Mouse (Mus musculus) CH12.LX (cell line): ENCODE measurements at regions not wholly inside any gene's neighbourhood (a gene's known extent, or its start where the extent isn't known, plus 50 kb on each side); places are given as distances from the start of the nearest gene placed in this dataset.

Experiments
- DNase-seq: peaks from one replicate; pipeline ENCODE4 v3.0.0-alpha.2; 2013; ENCODE audit errors: extremely low read depth
- H3K27ac ChIP-seq: 2 replicates; pipeline ENCODE4 v1.5.1; 2012; ENCODE audit warnings: low read depth, mild to moderate bottlenecking, control low read depth, moderate library complexity; ENCODE audit not compliant: insufficient read depth
- H3K27me3 ChIP-seq: replicated peaks from 2 replicates; pipeline ENCODE3; 2012; ENCODE audit warnings: inconsistent platforms
- H3K36me3 ChIP-seq, 2 experiments: replicated peaks in 1 of 2; 2 replicates each; pipeline versions ENCODE3 to v1.6.1; 2012; ENCODE audit warnings: inconsistent platforms in 1 of 2, low read length in 1 of 2, mild to moderate bottlenecking in 1 of 2, mixed read lengths in 1 of 2, moderate library complexity in 1 of 2; ENCODE audit not compliant: control insufficient read depth in 1 of 2, insufficient read depth in 1 of 2
- H3K4me1 ChIP-seq, 2 experiments: 2 replicates each; pipeline ENCODE4 v1.6.1; 2012; ENCODE audit warnings: inconsistent platforms in 1 of 2, moderate library complexity in 1 of 2; ENCODE audit not compliant: insufficient read depth in 2 of 2, control insufficient read depth in 1 of 2
- H3K4me2 ChIP-seq: 2 replicates; pipeline ENCODE4 v1.6.1; 2012; ENCODE audit warnings: low read depth, mild to moderate bottlenecking, control low read depth; ENCODE audit not compliant: poor library complexity, insufficient read depth, severe bottlenecking
- H3K4me3 ChIP-seq, 3 experiments: fragments of 150-350 bp in 1 of 3; sonication (generic) in 1 of 3; replicated peaks in 1 of 3; 2 replicates each; pipeline versions ENCODE3 to v1.5.1; 2011 to 2012; ENCODE audit warnings: low read depth in 2 of 3, low read length in 2 of 3, mild to moderate bottlenecking in 2 of 3, moderate library complexity in 2 of 3, control low read depth in 1 of 3, improper control_type of control experiment in 1 of 3, inconsistent platforms in 1 of 3, mixed read lengths in 1 of 3; ENCODE audit not compliant: poor library complexity in 1 of 3
- H3K79me2 ChIP-seq: replicated peaks from 2 replicates; pipeline ENCODE4 v1.6.1; 2012; ENCODE audit warnings: mild to moderate bottlenecking, moderate library complexity; ENCODE audit not compliant: control insufficient read depth, poor library complexity, insufficient read depth, severe bottlenecking; ENCODE audit errors: extremely low read depth
- H3K9ac ChIP-seq: 2 replicates; pipeline ENCODE4 v1.6.1; 2012; ENCODE audit warnings: low read depth, mild to moderate bottlenecking, control low read depth, moderate library complexity; ENCODE audit not compliant: insufficient read depth
- H3K9me3 ChIP-seq: replicated peaks from 2 replicates; pipeline ENCODE3; 2012; ENCODE audit warnings: low read length, inconsistent platforms, mixed read lengths
- BHLHE40 ChIP-seq: IDR thresholded peaks from 2 replicates; pipeline ENCODE4 v1.6.1; 2011; ENCODE audit warnings: mild to moderate bottlenecking, low read depth, low read length, improper control_type of control experiment
- CTCF ChIP-seq, 2 experiments: IDR thresholded peaks in 1 of 2; conservative IDR thresholded peaks in 1 of 2; 2 replicates each; pipeline ENCODE4 v1.5.1; 2011 to 2012; ENCODE audit warnings: low read depth in 2 of 2, low read length in 2 of 2, improper control_type of control experiment in 1 of 2, inconsistent platforms in 1 of 2, mild to moderate bottlenecking in 1 of 2, moderate library complexity in 1 of 2
- E2F4 ChIP-seq: IDR thresholded peaks from 2 replicates; pipeline ENCODE4 v1.6.1; 2011; ENCODE audit warnings: low read depth, low read length, improper control_type of control experiment; ENCODE audit not compliant: insufficient replicate concordance
- ELF1 ChIP-seq: IDR thresholded peaks from 2 replicates; pipeline ENCODE4 v1.6.1; 2014; ENCODE audit warnings: low read depth, mild to moderate bottlenecking, inconsistent platforms, low read length, improper control_type of control experiment
- ETS1 ChIP-seq: conservative IDR thresholded peaks from 2 replicates; pipeline ENCODE4 v1.6.1; 2012; ENCODE audit warnings: low read depth, mild to moderate bottlenecking, inconsistent platforms, low read length, improper control_type of control experiment, moderate library complexity
- GABPA ChIP-seq: IDR thresholded peaks from 2 replicates; pipeline ENCODE4 v1.6.1; 2012; ENCODE audit warnings: low read depth, low read length, improper control_type of control experiment, inconsistent platforms; ENCODE audit not compliant: insufficient replicate concordance
- HCFC1 ChIP-seq: IDR thresholded peaks from 2 replicates; pipeline ENCODE4 v1.6.1; 2012; ENCODE audit warnings: low read depth, mild to moderate bottlenecking, inconsistent platforms, low read length, improper control_type of control experiment
- IRF4 ChIP-seq: IDR thresholded peaks from 2 replicates; pipeline ENCODE4 v1.6.1; 2014; ENCODE audit warnings: low read depth, mild to moderate bottlenecking, inconsistent platforms, low read length, improper control_type of control experiment
- JUN ChIP-seq: IDR thresholded peaks from 2 replicates; pipeline ENCODE4 v1.6.1; 2011; ENCODE audit warnings: low read depth, mild to moderate bottlenecking, low read length, improper control_type of control experiment, moderate library complexity; ENCODE audit not compliant: insufficient read depth
- JUND ChIP-seq: conservative IDR thresholded peaks from 2 replicates; pipeline ENCODE4 v1.6.1; 2011; ENCODE audit warnings: low read depth, low read length, improper control_type of control experiment
- MAFK ChIP-seq: IDR thresholded peaks from 2 replicates; pipeline ENCODE4 v1.6.1; 2011; ENCODE audit warnings: low read length, improper control_type of control experiment; ENCODE audit not compliant: insufficient replicate concordance
- MAX ChIP-seq: IDR thresholded peaks from 2 replicates; pipeline ENCODE4 v1.6.1; 2011; ENCODE audit warnings: low read length, improper control_type of control experiment
- MAZ ChIP-seq: IDR thresholded peaks from 2 replicates; pipeline ENCODE4 v1.6.1; 2012; ENCODE audit warnings: low read depth, mild to moderate bottlenecking, inconsistent platforms, low read length, improper control_type of control experiment, moderate library complexity
- NRF1 ChIP-seq: IDR thresholded peaks from 2 replicates; pipeline ENCODE4 v1.6.1; 2014; ENCODE audit warnings: low read depth, mild to moderate bottlenecking, inconsistent platforms, low read length, improper control_type of control experiment, moderate library complexity
- PAX5 ChIP-seq: IDR thresholded peaks from 2 replicates; pipeline ENCODE4 v1.6.1; 2012; ENCODE audit warnings: low read length, inconsistent platforms, mixed read lengths
- RCOR1 ChIP-seq: conservative IDR thresholded peaks from 2 replicates; pipeline ENCODE4 v1.6.1; 2012; ENCODE audit warnings: low read depth, mild to moderate bottlenecking, inconsistent platforms, low read length, improper control_type of control experiment
- SIN3A ChIP-seq: IDR thresholded peaks from 2 replicates; pipeline ENCODE4 v1.6.1; 2012; ENCODE audit warnings: low read length, improper control_type of control experiment, inconsistent platforms
- UBTF ChIP-seq: IDR thresholded peaks from 2 replicates; pipeline ENCODE4 v1.6.1; 2012; ENCODE audit warnings: low read depth, mild to moderate bottlenecking, inconsistent platforms, low read length, improper control_type of control experiment, moderate library complexity
- USF1 ChIP-seq: IDR thresholded peaks from 2 replicates; pipeline ENCODE4 v1.6.1; 2014; ENCODE audit warnings: low read depth, mild to moderate bottlenecking, inconsistent platforms, low read length, improper control_type of control experiment
- ZC3H11A ChIP-seq: IDR thresholded peaks from 2 replicates; pipeline ENCODE4 v1.6.1; 2012; ENCODE audit warnings: low read depth, mild to moderate bottlenecking, inconsistent platforms, low read length, improper control_type of control experiment
- ZKSCAN1 ChIP-seq: IDR thresholded peaks from 2 replicates; pipeline ENCODE4 v1.6.1; 2012; ENCODE audit warnings: low read depth, inconsistent platforms, low read length, improper control_type of control experiment, borderline replicate concordance
- ZMIZ1 ChIP-seq: IDR thresholded peaks from 2 replicates; pipeline ENCODE4 v1.6.1; 2012; ENCODE audit warnings: low read depth, mild to moderate bottlenecking, inconsistent platforms, low read length, improper control_type of control experiment
- ZNF384 ChIP-seq: IDR thresholded peaks from 2 replicates; pipeline ENCODE4 v1.6.1; 2012; ENCODE audit warnings: low read depth, low read length, improper control_type of control experiment, inconsistent platforms
- dilution Hi-C: fragments of 300-500 bp; cut with MboI; formaldehyde crosslinking; loops from 2 replicates; pipeline ENCODE4 v1.14.3; 2020; ENCODE audit warnings: low sequenced_read_pairs; ENCODE audit not compliant: extremely low pct_unique_long_range_greater_than_20kb, extremely low pct_ligation_motif_present
- in situ Hi-C: fragments of 300-500 bp; cut with MboI; formaldehyde crosslinking; loops from 3 replicates; pipeline ENCODE4 v1.14.3; 2019; ENCODE audit warnings: low sequenced_read_pairs, low pct_ligation_motif_present, low pct_unique_long_range_greater_than_20kb, mixed read lengths

DNA sequence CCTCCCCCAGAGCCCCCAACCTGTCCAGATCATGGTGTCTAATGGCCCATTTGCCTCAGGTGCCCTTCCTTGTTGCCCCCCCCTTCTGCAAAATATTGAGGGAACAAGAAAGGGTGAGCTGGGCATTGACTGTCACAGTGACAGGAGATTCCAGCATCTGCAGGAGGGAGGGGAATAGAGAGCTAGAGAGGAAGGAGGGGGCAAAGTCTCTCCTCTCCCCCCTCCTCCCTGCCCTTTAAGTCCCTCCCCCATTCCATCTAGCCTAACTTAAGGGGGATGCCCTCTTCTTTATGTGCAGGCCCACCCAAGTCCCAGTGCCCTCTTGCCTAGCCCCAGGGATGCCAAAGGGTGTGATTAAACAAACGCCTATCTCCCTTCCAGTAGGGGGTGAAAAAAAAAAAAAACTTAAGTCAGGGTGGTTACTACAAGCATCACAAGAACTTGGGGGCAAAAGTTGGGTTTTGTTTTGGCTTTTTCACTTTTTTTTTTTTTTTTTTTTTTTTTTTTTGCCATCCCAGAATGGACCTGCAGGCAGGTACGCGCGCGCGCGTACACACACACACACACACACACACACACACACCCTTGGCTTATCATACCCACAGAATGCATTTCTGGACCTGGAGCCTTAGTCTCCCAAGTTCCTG lies 84.8 kb upstream of the Hsd17b12 start:
- Histone ChIP-seq H3K27me3 (peaks cover 49% of the 10 kb centered on the region), H3K4me2 (no peak overlapping the region), H3K79me2 (no peaks in the 10 kb centered on the region), H3K36me3 (no peaks in the 10 kb centered on the region), H3K4me1 (no peaks in the 10 kb centered on the region), H3K9me3 (peaks cover 2% of the 10 kb centered on the region), H3K27ac (no peak overlapping the region), H3K9ac (no peak overlapping the region), H3K4me3 (no peak overlapping the region)
- in situ Hi-C loops (no loop called here), dilution Hi-C loops (no loop called here)
- DNase-seq = no peak
- TF ChIP-seq IRF4 (no peak), ELF1 (no peak), RCOR1 (no peak), USF1 (no peak), ZC3H11A (no peak), ZKSCAN1 (no peak), HCFC1 (no peak), E2F4 (no peak), GABPA (no peak), BHLHE40 (no peak), UBTF (no peak), PAX5 (no peak), MAFK (no peak), MAX (no peak), ZMIZ1 (no peak), JUND (no peak), ETS1 (no peak), JUN (no peak), NRF1 (no peak), SIN3A (no peak)

DNA sequence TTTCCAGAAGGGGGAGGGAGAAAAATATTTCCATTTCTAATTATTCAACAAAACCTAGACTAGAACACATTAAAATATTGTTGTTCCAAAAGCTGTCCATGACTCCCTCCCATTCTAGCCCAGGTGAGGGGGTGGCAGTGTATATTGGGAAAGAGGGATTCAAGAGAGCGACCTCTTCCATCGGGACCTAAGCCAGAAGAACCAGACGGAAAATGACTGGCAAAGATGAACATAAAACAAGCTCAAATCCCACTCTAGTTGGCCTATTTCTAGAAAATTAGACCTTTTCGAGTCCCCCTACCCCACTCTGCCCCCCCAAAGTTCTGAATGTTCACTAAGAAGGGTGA lies 84.3 kb upstream of the Hsd17b12 start:
- dilution Hi-C loops (no loop called here), in situ Hi-C loops (no loop called here)
- TF ChIP-seq ZNF384 (peak; percentile 77), NRF1 (no peak), MAZ (no peak), CTCF (conservative IDR thresholded peaks at IDR 0.05 in 1 of 2, IDR thresholded peaks at IDR 0.05 in 1 of 2; ENCODE audit: low read depth in 2 of 2, low read length in 2 of 2) (no peak), MAFK (no peak), RCOR1 (no peak), UBTF (no peak)
- no peaks in the 10 kb centered on the region for H3K36me3 ChIP-seq
- no peak overlapping the region for H3K27ac ChIP-seq
- no peak overlapping the region for H3K9ac ChIP-seq
- H3K4me1 ChIP-seq = no peaks in the 10 kb centered on the region
- H3K27me3 ChIP-seq = peaks cover 45% of the 10 kb centered on the region
- H3K79me2 ChIP-seq = no peaks in the 10 kb centered on the region
- H3K4me2 ChIP-seq = no peak overlapping the region
- no peak for DNase-seq
- H3K9me3 ChIP-seq = peaks cover 2% of the 10 kb centered on the region
- no peak overlapping the region for H3K4me3 ChIP-seq
